Mouse (Mus musculus): ENCODE measurements around the gene Ercc8. TPM values are rescaled to one million over a fixed set of nuclear protein-coding genes. Genes with fewer than 3 reads are reported as not detected.
A peak's percentile ranks its signal among the peaks of the same experiment; 100 is the strongest.

The Ercc8 gene
- total RNA-seq, 2 experiments from 2014 or later: 28.0 to 30.0 TPM

DNA sequence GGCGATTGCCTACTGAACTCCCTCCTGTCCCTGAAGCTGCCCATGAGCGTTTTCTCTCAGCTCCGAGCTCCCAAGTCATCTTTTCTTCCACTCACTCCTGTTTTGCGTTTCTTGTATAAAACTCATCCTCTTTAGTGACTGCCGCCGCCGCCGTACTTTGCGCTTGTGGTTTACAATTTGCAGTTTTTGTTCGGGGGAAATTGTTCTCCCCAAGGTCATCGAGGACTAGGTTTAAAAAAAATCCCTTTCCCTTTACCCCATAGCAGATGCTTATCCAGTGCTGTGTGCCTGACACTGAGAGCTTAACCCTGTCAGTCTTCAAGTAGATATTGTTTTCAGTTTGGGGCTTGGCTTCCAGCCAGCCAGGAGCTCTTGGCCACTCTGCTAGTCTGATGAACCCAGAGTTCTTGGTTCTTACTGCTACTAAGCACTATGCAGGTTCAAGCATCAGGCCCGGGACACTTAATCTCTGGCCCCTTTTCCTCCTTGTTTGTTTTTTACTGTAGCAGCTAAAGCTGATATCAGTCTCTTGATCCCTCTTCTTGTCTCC is 56.8 kb downstream of the Ercc8 start:
- DNase-seq (ENCODE audit: low spot score in 2 of 2): no peak

DNA sequence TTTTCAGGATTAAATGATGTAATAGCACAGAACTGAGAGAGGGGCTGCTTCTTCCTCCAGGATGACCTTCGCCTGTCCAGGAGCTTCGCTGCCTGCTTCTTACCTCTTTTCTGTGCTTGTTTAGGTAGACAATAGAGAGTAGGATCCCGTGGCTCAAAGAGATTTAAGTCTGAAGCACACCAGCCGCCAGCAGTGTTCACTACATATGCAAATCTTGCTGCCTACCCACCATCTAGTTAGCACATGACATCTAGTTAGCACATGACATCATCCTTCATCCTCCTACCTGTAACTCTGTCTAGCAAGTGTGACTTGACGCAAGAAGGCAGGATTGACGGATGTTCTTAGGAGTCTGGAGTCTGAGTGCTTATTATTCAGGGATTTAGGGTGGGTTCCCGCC is 61.2 kb downstream of the Ercc8 start:
- DNase-seq (ENCODE audit: low spot score in 2 of 2): no peak

DNA sequence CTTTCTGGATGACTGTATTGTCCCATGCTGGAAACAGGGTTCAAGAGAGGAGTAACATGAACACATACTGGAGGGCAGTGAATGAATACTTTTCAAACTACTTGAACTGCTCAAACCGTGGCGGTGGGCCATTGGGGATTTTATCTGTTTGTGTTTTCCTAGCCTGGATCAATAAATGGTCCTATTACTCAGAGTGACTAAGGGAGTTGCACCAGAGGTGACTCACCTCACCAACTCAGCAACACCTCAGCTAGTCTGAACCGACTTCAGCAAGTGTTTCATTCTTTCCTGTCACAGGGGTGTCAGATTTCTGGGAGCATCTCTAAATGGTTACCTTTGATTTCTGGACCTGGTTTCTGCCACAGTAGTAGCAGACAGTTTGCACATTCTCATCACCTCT is 70.7 kb downstream of the Ercc8 start:
- no peak for DNase-seq (ENCODE audit: low spot score in 2 of 2)

DNA sequence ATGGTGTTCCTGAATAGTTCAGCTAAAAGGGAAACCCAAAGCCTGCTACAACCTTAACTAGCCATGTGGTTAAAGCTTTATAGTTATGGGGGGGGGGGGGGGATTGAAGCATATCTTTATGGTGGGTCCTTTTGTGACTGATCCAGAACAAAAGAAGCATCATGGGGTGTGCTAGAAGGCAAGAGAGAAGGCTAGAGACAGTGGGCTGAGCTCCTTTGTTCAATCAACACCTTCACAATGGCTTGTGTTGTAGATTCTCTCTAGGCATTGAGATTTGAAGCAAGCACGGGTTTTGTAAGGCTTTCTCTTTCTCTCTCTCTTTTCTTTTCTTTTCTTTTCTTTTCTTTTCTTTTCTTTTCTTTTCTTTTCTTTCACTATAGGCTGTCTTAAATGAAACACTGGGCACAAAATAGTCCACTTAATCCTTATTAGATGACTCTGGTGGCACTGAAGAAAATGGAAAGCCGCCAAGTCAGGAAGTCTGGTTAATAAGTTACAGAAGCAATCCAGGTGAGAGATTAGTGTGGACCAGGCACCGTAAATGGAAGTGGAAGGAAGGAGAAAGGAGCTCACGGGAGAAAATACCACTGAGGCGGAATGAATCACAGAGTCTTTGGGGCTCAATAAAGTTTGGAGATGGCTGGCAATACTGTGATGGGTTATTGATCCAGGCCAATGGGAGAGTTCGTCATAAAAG is 71.3 kb downstream of the Ercc8 start:
- no peak for DNase-seq (ENCODE audit: low spot score in 2 of 2)

DNA sequence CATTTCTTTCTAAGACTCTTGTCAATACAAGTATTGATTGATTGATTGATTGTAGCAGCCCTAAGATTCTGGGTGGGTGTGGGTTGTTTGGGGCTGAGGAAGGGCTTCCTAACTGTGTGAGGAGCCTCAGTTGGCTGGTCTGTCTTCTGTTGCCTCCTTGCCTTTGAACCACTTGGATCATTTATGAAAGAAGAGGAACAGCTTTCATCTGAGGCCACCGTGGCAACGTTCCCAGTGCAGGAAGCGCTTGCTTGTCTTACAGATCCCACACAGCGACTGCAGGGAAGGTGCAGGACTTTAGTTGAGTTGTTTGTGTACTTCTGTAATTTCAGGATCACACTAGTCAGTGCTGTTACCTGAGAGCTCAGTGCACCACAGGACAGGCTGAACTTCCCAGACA is 81.5 kb downstream of the Ercc8 start:
- DNase-seq (ENCODE audit: low spot score in 2 of 2): peak; percentile 16 to 25

- DNase-seq (ENCODE audit: low spot score in 2 of 2): no peak
Observed at GRCm38 (mm10) chr13:108241715-108242114, 83.2 kb downstream of the Ercc8 start.

Other genes with a start within 250 kb of the Ercc8 start
- 10 to 100 TPM; 41.5 to 50.8 TPM for gene Smim15, start 114.3 kb upstream of the Ercc8 start, total RNA-seq (2021)
- gene Ndufaf2, start 108 bp upstream of the Ercc8 start, total RNA-seq (2021): 10 to 100 TPM; 25.9 to 26.4 TPM
- gene Elovl7, start 55.7 kb downstream of the Ercc8 start, total RNA-seq (2021): 1 to 10 TPM; 5.0 to 6.5 TPM
- 1 to 10 TPM; 1.3 to 1.4 TPM for gene Depdc1b, start 157.6 kb downstream of the Ercc8 start, total RNA-seq (2021)

All from layer of hippocampus, postnatal 10 days (tissue).